Mouse (Mus musculus) midbrain, postnatal 0 days (tissue): Measurements from ENCODE around the gene Gss. TPM values are rescaled to one million over a fixed set of nuclear protein-coding genes. Genes with fewer than 3 reads are reported as not detected.

Experiments used
- ATAC-seq: fragments of 200-750 bp; cut with Nextera tagmentation; 2 replicates; pipeline ENCODE4 v1.8.0; 2017; ENCODE audit warnings: moderate number of reproducible peaks, mild to moderate bottlenecking, moderate TSS enrichment, moderate library complexity; ENCODE audit not compliant: low FRiP score
- DNase-seq: peaks from one replicate; pipeline ENCODE4 v3.0.0-alpha.2; 2015; ENCODE audit warnings: low spot score
- H3K27ac ChIP-seq: fragments of 300-500 bp; sonication (generic); 2 replicates; pipeline ENCODE4 v1.5.1; 2014; ENCODE audit warnings: low read depth, mild to moderate bottlenecking, low read length, mixed read lengths
- H3K27me3 ChIP-seq: fragments of 300-500 bp; sonication (generic); 2 replicates; pipeline ENCODE4 v1.6.1; 2014; ENCODE audit warnings: low read length, control low read depth, mixed read lengths; ENCODE audit not compliant: insufficient read depth
- H3K36me3 ChIP-seq: fragments of 300-500 bp; sonication (generic); 2 replicates; pipeline ENCODE4 v1.6.1; 2014; ENCODE audit warnings: low read length, control low read depth, mixed read lengths; ENCODE audit not compliant: insufficient read depth
- H3K4me1 ChIP-seq: fragments of 300-500 bp; sonication (generic); 2 replicates; pipeline ENCODE4 v1.6.1; 2014; ENCODE audit warnings: mild to moderate bottlenecking, control low read depth, antibody characterized with exemption, low read length, mixed read lengths; ENCODE audit not compliant: insufficient read depth
- H3K4me2 ChIP-seq: fragments of 300-500 bp; sonication (generic); 2 replicates; pipeline ENCODE4 v1.6.1; 2014; ENCODE audit warnings: low read depth, mild to moderate bottlenecking, low read length, mixed read lengths; ENCODE audit not compliant: poor library complexity, severe bottlenecking
- H3K4me3 ChIP-seq: fragments of 300-500 bp; sonication (generic); 2 replicates; pipeline ENCODE4 v1.5.1; 2014; ENCODE audit warnings: low read depth, mild to moderate bottlenecking, low read length, moderate library complexity
- H3K9ac ChIP-seq: fragments of 300-500 bp; sonication (generic); replicated peaks from 2 replicates; pipeline ENCODE4 v1.6.1; 2014; ENCODE audit warnings: mild to moderate bottlenecking, low read length, moderate library complexity, mixed read lengths; ENCODE audit not compliant: poor library complexity, severe bottlenecking
- H3K9me3 ChIP-seq: fragments of 300-500 bp; sonication (generic); 2 replicates; pipeline ENCODE4 v1.6.1; 2016; ENCODE audit warnings: low read length, control low read depth
- CTCF ChIP-seq: IDR thresholded peaks from 2 replicates; pipeline ENCODE4 v1.5.1; 2016; ENCODE audit warnings: antibody characterized with exemption, mild to moderate bottlenecking
- WGBS: fragments of 180-500 bp; shearing (Covaris S2); extraction: QIAGEN DNeasy Blood & Tissue Kit; methylation state at CpG from one replicate; pipeline ENCODE4 v1.1.7; 2014; 5-methylcytosine and 5-hydroxymethylcytosine counted together
- polyA plus RNA-seq: library from polyadenylated mRNA; unstranded; fragments of >200 nt; fragmentation: Nextera tagmentation; extraction: Ambion mirVana; gene quantifications from 2 replicates; pipeline ENCODE4 v1.2.1, GENCODE M21; 2015
- total RNA-seq: library from RNA; depleted of rRNA; stranded (reverse); fragments of >200 nt; gene quantifications from 2 replicates; pipeline ENCODE4 v1.2.3, GENCODE M21; 2014

Gene Gss
- total and polyA plus RNA-seq, 2 experiments from 2014 or later = 11.6 to 12.9 TPM

DNA sequence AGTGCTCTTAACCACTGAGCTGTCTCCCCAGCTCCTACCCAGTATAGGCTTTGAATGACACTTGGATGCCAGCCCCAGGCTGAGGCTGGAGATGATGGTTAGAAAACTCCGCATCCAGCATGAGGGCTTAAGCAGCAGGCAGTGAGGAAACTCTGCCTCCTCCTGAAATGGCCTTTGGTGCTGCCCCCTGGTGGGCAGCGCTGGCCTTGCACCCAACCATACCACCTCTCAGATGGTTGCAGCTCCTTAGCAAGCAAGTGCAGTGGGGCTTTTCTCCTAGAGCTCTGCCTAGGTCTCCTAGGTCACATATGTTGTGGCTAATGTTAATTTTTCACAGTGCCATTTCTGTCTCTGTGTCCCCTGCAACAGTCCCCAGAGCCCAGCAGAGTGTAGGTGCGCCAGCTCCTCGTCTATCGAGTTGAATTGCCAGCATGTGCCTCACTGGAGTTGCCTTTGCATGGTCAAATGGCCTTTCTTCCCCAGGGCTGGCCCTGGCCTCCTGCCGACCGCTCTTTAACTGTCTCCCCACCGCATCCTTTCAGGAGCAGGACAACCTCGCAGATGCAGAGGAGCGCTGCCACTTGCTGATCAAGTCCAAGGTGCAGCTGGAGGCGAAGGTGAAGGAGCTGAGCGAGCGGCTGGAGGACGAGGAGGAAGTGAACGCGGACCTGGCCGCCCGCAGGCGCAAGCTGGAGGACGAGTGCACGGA is 34.6 kb upstream of the Gss start:
- WGBS = 51% methylated on average over 21 of the region's 21 CpGs
- peak; percentile 95 for TF ChIP-seq CTCF
- Histone ChIP-seq H3K4me2 (no peak overlapping the region), H3K4me1 (no peaks in the 10 kb centered on the region; the same call in 1 of the 2 replicates), H3K27ac (no peak overlapping the region), H3K9ac (no peak overlapping the region), H3K36me3 (peaks cover 3% of the 10 kb centered on the region), H3K27me3 (peaks cover 6% of the 10 kb centered on the region; the same call in 1 of the 2 replicates), H3K4me3 (no peak overlapping the region), H3K9me3 (no peaks in the 10 kb centered on the region)
- no peak for ATAC-seq
- peak; percentile 80 for DNase-seq

GRCm38 (mm10) chr2:155626277-155626676 is 33.7 kb upstream of the Gss start:
- Histone ChIP-seq H3K27me3 (peaks cover 3% of the 10 kb centered on the region; the same call in 1 of the 2 replicates), H3K4me1 (no peaks in the 10 kb centered on the region; the same call in 1 of the 2 replicates), H3K27ac (no peak overlapping the region), H3K36me3 (no peaks in the 10 kb centered on the region), H3K9ac (no peak overlapping the region), H3K4me3 (no peak overlapping the region), H3K9me3 (no peaks in the 10 kb centered on the region), H3K4me2 (no peak overlapping the region)
- no peak for DNase-seq
- no peak for TF ChIP-seq CTCF
- no peak for ATAC-seq
- 56% methylated on average over 15 of the region's 15 CpGs for WGBS

GRCm38 (mm10) chr2:155624730-155625129 is 32.1 kb upstream of the Gss start:
- peak; percentile 83 for TF ChIP-seq CTCF
- WGBS = 42% methylated on average over 10 of the region's 10 CpGs
- Histone ChIP-seq H3K27me3 (peaks cover 3% of the 10 kb centered on the region; the same call in 1 of the 2 replicates), H3K27ac (no peak overlapping the region), H3K36me3 (no peaks in the 10 kb centered on the region), H3K4me2 (no peak overlapping the region), H3K4me1 (no peaks in the 10 kb centered on the region; the same call in 1 of the 2 replicates), H3K9ac (no peak overlapping the region), H3K9me3 (no peaks in the 10 kb centered on the region), H3K4me3 (no peak overlapping the region)
- DNase-seq = peak; percentile 72
- no peak for ATAC-seq

- H3K9ac ChIP-seq = no peak overlapping the region
- no peaks in the 10 kb centered on the region for H3K9me3 ChIP-seq
- no peaks in the 10 kb centered on the region for H3K36me3 ChIP-seq
- WGBS = 82% methylated on average over 6 of the region's 6 CpGs
- DNase-seq (no peak), ATAC-seq (no peak)
- H3K27ac ChIP-seq = no peak overlapping the region
- no peak overlapping the region for H3K4me2 ChIP-seq
- peaks cover 3% of the 10 kb centered on the region; the same call in 1 of the 2 replicates for H3K27me3 ChIP-seq
- H3K4me3 ChIP-seq = no peak overlapping the region
- TF ChIP-seq CTCF = no peak
- no peaks in the 10 kb centered on the region; the same call in 1 of the 2 replicates for H3K4me1 ChIP-seq
These were observed 31.4 kb upstream of the Gss start for GRCm38 (mm10) chr2:155623996-155624395.

- H3K36me3 ChIP-seq = no peaks in the 10 kb centered on the region
- H3K4me2 ChIP-seq = no peak overlapping the region
- DNase-seq = no peak
- no peak overlapping the region for H3K9ac ChIP-seq
- H3K27ac ChIP-seq = no peak overlapping the region
- no peak for TF ChIP-seq CTCF
- WGBS = 45% methylated on average over 10 of the region's 11 CpGs
- ATAC-seq = no peak
- no peaks in the 10 kb centered on the region for H3K9me3 ChIP-seq
- H3K4me1 ChIP-seq = no peaks in the 10 kb centered on the region
- no peak overlapping the region for H3K4me3 ChIP-seq
- H3K27me3 ChIP-seq = peaks cover 3% of the 10 kb centered on the region; the same call in 1 of the 2 replicates
These were observed 30.0 kb upstream of the Gss start for GRCm38 (mm10) chr2:155622606-155623005.

DNA sequence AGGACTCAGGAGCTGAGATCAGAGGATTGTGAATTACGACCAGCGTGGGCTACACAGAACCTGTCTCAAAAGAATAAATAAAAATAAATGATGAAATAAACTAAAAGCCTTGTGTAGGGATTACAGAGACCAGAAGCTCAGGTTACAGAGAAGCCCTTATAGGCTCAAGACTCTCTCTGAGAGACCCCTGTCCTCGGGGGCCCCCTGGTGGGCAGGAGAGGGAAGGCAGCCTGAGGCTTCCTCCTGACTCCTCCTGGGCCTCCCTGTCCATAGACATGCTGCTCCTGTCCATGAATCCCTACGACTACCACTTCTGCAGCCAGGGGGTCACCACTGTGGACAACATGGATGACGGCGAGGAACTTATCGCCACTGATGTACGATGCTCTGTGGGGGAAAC is 27.2 kb upstream of the Gss start:
- Histone ChIP-seq H3K4me2 (no peak overlapping the region), H3K9me3 (no peaks in the 10 kb centered on the region), H3K27me3 (no peaks in the 10 kb centered on the region; the same call in 1 of the 2 replicates), H3K4me1 (no peaks in the 10 kb centered on the region), H3K9ac (no peak overlapping the region), H3K27ac (no peak overlapping the region), H3K4me3 (no peak overlapping the region), H3K36me3 (no peaks in the 10 kb centered on the region)
- peak; percentile 82 for TF ChIP-seq CTCF
- 22% methylated on average over 8 of the region's 8 CpGs for WGBS
- peak; percentile 69 for DNase-seq
- ATAC-seq = no peak
